Mouse (Mus musculus) spleen, adult 12 weeks (tissue): ENCODE measurements around the gene Oca2.

Source experiments
- DNase-seq: peaks from one replicate; pipeline ENCODE4 v3.0.0; 2022; ENCODE audit warnings: low spot score

The Oca2 gene

DNA sequence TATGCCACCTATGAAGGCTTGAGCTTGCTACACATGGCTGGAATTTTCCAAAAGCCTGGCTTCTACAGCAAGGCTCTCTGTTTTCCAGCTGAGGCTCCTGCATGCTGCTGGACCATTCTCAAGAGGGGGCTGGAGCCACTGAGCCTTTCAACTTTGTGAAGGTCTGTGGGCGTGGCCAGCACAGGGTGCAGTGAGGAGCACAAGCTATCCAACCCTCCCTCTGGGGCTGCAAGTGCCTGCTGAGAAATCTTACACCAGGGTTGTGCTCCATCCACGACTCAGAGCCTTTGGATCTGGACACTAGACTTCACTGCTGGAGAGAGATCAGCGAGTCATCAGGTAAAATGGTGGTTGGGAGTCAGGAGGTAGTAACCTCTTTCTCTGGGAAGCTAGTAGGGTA lies at the start of gene Oca2:
Gene Oca2, plus strand, starts transcription at position 218 of the 400 bp plus-strand sequence.
- no peak for DNase-seq

DNA sequence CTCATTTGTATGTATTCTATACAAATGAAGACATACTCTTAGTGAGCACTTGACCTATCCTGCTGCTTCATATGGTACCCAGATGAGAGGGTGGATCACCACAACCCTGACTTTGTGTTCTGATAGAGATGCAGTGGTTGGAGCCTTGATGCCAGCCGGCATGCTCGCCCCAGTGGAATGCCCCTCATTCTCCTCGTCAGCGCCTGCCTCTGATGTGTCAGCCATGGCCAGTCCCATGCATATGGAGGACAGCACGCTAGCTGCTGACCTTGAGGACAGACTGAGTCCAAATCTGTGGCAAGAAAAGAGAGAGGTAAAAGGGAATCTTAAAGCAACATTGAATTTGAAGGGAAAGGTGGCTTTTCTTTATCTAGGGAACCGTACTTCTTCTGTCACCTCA lies 48.5 kb upstream of the Oca2 start:
- no peak for DNase-seq

DNA sequence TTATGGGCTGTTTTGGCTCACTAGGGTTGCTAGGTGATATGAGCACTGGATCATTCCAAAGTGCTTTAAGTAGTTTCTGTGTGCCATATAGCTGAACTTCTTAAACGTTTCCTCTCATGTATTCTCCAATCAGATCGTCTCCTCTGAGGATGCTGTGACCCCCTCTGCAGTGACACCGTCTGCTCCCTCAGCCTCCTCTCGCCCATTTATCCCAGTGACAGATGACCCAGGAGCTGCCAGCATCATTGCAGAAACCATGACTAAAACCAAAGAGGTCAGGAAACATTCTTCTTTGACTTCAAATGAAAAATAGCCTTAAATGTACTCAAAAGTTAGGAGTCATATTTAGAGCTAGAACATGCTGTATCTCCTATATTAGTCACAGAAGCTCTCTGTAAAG lies 47.9 kb upstream of the Oca2 start:
- no peak for DNase-seq

DNA sequence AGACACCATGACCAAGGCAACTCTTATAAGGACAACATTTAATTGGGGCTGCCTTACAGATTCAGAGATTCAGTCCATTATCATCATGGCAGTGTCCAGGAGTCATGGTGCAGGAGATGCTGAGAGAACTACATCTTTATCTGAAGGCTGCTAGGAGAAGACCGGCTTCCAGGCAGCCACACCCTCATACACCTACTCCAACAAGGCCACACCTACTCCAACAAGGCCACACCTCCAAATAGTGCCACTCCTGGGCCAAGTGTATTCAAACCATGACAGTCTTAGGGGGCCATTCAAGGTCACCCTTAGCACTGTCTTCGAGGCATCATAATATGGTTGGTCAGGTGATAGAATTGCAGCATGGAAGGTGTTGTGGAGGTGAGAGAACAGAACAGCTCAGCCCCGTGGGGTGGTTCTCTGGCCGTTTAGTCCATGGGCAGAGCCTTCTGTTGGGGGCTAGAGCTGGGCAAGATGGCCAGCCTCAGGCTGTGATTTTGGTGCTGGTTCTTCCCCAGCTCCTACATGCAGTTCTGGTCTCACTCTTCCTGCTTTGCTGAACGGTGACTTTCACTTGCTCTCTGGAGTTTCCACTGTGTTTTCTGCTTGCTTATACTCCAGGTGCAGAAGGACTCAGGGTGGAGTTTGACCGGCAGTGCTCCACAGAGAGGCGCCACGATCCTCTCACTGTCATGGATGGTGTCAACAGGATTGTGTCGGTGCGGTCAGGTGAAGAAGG lies 37.9 kb upstream of the Oca2 start:
- DNase-seq, result no peak

DNA sequence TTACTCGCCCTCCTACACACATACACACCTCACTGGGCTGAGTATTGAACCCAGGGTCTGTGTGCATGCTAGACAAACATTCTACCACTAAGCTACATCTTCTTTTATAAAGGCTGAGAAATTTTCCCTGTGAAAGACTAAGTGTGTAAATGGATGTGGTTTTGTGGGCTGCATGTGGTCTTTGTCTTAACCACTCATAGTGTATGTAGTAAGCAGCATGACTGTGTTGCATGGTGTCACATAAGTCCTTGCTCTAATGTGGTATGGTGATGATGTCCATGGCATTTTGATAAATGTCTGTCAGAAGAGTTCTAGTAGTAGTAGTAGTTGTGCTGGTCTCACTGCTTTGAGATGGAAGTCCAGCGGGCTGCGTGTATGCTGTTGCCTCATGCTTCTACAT lies 36.7 kb upstream of the Oca2 start:
- no peak for DNase-seq

DNA sequence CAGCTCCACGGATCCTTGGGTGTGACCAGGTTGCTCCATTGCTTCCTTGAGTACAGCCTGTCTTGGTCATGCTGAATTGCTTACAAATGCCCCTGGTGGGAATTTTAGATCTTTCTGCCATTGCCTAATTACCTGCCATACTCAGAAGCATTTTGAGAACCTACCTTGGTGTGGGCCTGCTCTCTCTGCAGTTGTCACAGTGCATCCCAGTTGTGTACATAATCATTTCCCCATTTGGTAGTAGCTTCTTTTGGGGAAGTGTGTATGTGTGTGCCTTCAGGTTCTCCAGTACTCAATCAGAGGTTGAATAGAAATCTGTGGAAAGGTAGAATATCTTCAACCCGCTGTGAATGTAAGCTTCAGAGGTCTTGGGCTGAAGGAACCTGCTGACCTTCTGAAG lies 36.3 kb upstream of the Oca2 start:
- no peak for DNase-seq

DNA sequence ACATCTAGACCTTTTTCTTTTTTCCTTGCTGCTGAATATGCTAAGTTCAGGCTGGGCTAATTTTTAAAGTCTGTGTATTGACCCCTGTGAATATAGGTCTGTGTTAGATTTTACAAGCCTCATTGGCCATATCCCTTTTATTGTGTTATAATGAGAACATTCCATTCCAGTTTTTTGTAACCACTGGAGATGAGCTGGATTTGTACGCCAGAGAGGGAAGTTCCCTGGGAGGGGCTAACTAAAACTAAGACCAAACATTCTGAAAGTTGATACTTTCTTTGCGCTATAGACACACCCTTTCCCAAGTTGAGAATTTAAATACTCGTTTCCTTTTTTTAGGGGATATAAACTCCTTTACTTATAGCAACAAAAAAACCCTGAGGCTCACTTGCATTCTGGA lies 34.7 kb upstream of the Oca2 start:
- no peak for DNase-seq

DNA sequence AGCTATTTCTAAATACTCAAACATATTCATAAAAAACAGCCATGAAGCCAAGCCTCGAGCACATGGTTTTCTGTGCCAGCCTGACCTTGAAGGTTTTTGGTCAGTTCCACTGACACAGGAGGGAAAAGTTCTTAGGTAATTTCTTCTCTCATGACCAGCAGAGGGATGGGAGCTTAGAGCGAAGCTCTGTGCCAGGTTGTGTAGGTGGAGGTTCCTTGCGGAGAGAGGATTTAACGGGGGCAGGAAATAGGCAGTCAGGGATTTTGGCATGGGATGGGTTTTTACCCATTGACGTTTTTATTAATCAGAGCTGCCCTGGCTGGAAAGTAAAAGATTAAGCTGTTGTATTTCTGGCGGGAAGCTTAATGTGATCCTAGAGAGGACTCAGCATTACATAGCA lies 18.7 kb upstream of the Oca2 start:
- no peak for DNase-seq

DNA sequence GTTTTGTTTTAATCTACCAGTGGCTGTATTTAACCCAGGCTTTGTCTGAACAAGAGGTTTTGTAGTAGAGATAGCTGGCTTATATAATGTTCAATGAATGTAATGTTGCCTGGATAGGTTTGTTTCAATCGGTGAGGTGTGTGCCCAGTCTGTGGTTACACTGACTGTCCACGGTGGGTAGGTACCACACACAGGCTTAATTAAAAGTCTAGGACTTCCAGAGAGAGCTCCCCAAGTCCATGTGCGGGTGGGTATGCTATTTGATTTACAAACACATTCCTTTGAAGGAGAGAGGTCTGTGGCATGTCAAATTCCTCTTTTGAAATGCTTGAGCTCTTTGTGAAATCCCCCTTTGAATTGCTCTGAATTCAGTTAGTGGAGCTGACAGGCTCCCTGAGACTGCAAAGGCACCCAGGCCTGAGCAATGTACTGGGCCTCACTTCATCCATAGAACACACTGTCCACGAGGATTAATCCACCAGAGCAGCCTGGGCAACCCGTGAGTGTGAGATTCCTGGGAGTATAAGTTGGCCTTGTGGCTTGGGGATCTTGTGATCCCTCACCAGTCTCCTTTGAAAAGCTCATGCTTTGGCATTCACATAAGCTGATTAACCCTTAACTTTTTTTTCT lies 3.7 kb upstream of the Oca2 start:
- no peak for DNase-seq

DNA sequence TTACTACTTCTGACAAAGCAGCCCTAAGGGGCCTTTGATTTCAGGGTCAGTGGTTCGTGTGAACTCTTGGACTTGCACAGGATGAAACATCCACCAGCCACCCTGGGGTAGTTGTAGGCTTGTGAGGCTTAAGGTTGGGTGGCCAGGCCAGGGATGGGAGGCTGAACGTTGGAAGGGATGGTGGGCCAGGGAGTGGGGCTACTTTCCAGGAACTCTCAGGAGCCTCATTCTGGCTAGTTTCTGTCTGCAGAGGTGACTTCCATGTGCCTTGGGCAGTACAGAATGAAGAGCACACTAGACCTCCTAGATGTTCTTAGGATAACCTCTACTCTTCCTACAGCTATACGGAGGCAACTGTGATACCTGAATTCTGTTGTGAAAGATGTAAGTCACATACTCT lies 2.9 kb upstream of the Oca2 start:
- DNase-seq, result no peak

DNA sequence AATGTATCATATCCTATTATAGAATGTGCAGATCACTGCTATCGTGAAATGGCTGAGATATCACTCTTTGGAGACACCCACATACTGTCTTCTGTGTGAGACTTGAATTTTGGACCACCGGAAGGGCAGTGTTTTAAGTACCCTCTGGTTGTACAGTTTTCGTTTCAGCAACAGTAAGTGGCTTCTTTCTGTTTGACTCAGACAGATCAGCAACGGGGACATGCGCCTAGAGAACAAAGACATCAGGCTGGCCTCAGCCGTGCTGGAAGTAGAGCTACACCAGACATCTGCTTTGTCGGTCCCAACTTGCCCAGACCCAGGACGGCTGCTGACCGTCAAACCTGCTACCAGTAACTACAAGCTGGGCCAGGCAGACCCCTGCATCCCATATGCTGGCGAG lies 15.0 kb downstream of the Oca2 start:
- DNase-seq, result no peak

DNA sequence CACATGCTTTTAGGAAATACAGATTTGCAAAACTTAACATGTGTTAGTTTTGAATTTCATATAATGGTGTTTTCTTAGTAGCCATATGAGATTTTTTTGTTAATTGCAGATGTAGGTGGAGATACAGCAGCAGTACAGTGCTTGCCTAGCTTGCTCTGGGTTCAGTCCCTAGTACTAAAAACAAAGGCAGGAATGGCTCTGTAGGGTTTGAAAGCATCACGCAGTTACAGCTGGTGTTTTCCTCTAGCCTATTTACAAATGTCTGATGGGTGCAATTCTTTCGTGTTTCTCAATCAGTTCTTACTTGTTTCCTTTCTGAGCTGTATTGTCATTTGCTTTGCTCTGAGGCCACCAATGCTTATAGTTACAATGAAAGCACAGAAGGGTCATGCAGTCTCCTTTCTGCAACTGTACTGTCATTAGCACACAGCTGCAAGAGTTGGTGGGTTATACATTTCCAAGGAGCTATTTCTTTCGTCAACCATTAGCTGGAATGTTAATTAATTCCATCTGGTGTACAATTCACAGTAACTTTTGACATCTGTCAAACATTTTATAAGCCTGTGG lies 18.4 kb downstream of the Oca2 start:
- no peak for DNase-seq

DNA sequence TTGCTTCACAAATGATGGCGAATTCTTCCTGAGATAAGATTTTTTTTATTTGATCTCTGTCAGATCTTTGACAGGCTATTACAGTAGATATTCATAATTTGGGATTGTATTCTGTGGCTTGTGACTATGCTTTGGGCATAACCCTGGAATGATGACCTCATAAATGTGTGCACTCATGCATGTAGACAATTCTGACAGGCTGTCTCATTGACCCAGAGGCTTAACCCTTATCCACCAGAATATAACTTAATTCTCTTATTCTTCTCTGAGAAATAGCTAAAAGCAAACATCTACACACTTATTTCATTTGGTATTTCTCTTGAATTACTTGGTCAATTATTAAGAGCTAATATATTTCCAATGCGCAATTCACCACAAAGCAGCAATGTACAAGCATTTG lies 37.9 kb downstream of the Oca2 start:
- DNase-seq, result no peak

DNA sequence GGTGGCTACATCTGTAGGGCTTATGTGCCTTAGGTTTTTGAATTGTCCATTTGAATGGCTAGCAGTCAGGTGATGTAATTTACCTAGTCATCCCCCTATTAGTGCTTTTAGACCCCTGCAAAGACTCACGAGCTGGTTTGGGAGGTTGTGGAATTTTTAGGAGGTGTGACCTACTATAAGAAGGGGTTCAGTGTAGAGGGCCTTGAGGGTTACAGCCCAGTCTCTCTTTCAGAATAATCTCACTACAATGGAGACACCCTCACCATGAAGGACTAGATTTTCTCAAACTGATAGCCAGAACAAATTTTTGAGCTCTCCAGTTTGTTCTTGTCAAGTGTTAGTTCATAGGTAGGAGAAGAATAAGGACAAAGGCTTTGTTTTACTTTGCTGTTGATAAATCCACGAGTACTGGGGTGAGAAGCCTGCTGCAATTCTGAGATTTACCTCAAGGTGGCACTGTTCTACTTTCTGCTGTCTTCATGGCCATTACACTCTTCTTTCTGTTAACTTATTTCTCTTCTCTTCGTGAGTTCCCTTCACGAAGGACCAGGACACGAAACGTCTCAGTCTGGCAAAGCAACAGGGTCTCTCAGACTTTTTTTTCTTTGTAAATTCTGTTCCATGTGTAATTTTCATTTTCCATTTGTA lies 52.0 kb downstream of the Oca2 start:
- DNase-seq, result no peak

DNA sequence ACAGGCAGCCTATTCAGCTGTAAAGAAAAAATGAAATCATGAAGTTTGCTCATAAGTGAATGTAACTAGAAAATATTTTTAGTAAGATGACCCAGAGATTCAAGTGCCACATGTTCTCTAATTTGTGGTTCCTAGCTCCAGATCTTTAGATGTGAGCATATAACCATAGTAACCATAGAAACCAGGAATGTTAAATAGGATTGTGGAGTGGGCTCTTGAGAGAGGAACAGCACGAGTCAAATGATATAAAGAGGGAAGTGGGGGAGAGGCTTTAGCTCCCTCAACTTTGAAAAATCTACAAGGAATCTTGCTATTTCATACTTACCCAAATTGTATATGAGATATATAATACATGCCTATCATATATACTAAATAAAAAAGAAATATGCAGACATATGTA lies 64.8 kb downstream of the Oca2 start:
- DNase-seq, result no peak

DNA sequence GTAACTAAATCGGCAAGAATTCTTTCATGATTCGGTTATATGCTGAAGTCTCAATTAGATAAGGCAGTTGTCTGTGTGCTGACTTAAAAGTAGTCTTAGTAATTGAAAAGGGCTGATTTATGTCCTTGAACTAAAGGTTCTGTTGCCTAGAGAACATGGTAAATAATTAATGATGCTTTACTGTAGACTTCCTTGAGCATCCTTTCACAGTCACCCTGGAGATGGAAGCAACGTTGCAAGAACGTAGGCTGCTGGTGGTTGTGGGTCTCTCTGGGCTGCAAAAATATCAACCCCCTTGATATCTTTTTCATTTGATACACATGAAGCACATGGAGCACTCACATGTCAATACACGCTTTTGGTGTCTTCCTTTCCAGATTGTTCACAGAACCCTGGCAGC lies 74.8 kb downstream of the Oca2 start:
- DNase-seq, result no peak

DNA sequence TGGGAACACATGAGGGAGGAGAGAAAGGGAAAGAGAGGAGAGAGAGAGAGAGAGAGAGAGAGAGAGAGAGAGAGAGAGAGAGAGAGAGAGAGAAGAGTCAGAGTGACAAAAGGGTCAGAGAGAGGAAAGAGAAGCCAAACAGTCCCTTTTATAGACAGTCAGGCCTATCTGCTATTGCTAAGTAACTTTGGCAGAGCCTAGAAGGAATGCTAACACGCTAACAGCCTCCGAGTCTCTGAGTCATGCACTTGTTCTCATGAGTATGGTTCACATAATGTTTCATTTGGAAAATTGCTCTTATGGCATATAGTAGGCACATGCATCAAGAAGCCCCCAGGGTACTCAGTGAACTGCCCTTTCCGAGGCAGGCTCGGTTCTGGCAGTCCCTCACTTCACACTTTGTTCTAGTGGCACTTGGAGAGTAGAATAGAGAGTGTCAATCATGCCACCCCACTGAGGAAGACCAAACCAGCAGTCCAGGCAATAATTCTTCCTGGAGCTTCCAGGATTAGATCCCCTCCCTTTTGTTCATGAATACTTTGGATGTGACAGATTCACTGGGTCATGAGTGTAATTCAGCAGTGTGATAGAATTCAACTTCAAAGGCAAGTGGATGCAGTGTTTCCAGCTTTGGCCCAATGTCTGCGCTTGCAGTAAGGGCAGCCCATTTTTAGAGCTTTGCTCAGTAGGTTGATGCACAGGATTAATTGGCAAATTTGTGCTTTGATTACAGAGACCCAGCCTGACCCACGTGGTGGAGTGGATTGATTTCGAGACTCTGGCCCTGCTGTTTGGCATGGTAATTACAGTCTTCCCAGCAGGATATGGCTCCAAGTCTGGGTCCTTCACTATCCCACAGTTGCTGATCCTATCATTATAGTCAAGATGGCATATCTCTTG lies 76.3 kb downstream of the Oca2 start:
- DNase-seq, result no peak

DNA sequence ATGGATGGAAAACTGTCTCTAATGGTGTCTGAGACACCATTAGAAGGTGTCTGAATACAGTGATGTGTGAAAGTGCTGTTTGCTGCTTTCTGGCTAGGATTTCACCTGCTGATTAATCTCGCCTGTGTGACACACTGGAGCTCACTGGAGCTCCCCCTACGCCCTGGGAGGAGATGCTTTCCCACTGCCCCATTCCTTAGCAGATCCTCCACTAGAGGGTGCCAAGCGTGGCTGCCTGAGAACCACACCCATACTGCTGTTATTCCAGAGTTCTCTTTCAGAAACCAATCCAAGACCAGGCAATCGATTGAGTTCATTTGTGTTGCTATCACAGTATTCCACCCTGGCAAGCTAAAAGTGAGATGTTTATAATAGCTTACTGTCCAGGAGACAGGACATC lies 88.2 kb downstream of the Oca2 start:
- no peak for DNase-seq

DNA sequence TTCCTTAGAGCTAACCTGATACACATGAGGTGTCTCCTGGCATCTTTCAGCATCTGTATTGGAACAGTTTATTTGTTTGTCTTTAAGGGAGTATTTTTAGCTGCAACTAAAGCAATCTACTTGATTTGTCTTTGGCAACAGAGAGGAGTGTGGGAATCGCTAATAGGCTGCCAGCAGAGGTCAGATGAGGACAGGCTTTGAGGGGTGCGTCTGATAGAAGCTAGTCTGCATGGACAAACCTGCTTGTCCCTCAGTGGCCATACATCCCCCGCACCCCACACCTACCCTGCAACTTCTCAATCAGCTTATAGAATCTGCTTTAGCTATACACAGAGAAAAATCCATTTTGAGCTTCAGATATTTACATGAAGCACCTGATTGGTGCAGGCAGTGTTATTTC lies 109.0 kb downstream of the Oca2 start:
- DNase-seq, result no peak

DNA sequence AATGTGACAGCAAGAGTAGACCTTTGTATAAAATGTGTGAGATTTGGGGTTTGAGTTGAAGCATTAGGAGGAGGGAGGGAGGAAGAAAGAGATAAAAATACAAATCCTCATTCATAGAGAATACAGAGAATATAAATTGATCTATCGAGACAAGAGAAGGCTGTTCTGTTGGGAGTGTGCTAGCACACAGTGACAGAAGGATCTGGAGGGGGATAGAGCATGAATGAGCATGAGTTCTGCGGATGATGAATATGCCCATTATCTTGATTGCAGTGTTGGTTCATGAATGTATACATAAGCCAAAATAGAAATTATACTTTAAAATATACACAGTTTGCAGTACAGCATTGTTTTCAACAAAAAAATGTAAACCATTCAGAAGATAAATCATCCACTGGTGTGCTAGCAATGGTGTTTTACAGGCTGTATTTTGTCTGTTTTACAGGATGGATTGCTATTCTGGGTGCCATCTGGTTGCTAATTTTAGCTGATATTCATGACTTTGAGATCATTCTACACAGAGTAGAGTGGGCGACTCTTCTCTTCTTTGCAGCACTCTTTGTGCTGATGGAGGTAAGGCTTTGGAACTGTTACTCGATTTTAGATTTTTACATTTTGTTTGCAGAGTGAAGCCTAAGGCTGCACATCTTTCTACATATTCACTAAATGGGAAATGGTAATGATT lies 117.2 kb downstream of the Oca2 start:
- no peak for DNase-seq

DNA sequence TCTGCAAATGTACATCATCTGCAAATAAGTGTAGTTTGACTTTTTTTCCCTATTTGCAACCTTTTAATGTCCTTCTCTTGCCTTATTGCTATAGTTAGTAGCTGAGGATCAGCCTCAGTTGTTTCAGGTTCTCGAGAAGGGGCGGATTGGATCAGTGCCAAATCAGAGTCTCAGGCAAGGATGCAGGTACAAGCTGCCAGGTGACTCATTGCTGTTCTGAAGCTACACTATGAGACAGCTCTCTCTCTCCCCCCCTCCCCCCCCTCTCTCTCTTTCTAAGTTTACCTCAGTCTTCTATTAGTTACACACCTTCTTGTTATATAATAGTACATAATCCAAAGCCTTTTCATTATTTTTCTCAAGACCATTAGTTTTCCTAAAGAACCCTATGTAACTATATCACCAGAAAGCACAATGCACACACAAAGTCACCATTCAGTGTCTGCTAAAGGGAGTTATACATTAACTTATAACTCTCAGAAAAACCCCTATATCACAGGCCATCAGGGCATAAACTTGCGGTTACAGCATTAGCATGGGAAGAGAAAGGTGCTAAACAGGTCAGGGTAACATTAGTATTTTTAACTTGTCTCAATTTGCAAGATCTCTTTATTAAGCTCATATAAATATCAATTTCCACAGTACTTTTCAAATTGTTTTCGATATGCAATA lies 142.3 kb downstream of the Oca2 start:
- no peak for DNase-seq
